Mouse (Mus musculus): ENCODE results near the gene Samd15. TPM values are rescaled to one million over a fixed set of nuclear protein-coding genes. Genes with fewer than 3 reads are reported as not detected.
A peak's percentile ranks its signal among the peaks of the same experiment; 100 is the strongest.
"Not testable (repeated sequence)": the region's sequence is repeated elsewhere in the genome, so short reads cannot be mapped to it uniquely, and the experiment has no call there.

The Samd15 gene
- polyA plus RNA-seq (2014; fragmentation: Nextera tagmentation; extraction: Ambion mirVana) = 1.2 and 2.6 TPM in 2 replicates

GRCm38 (mm10) chr12:87199206-87199972 lies at the start of gene Samd15:
Gene Samd15 (plus strand): TSS chr12:87199723.
- peak; percentile 56 for ATAC-seq (ENCODE audit: low FRiP score, low TSS enrichment)
- H3K36me3 ChIP-seq (ENCODE audit: control insufficient read depth, insufficient read depth, low read length) = no peaks in the 10 kb centered on the region
- WGBS = 1% methylated on average over 37 of the region's 38 CpGs

GRCm38 (mm10) chr12:87154448-87154847 lies 45.1 kb upstream of the Samd15 start:
- not testable (repeated sequence) for H3K4me3 ChIP-seq (replicated peaks; ENCODE audit: low read depth, low read length); H3K9me3 ChIP-seq (ENCODE audit: control insufficient read depth, low read length); DNase-seq; H3K4me2 ChIP-seq (ENCODE audit: low read length); ATAC-seq (ENCODE audit: low FRiP score, low TSS enrichment); H3K27me3 ChIP-seq (ENCODE audit: control insufficient read depth, insufficient read depth, low read length); H3K36me3 ChIP-seq (ENCODE audit: control insufficient read depth, insufficient read depth, low read length); H3K9ac ChIP-seq (replicated peaks; ENCODE audit: low read length); H3K4me1 ChIP-seq (ENCODE audit: control insufficient read depth, insufficient read depth, low read length); H3K27ac ChIP-seq (replicated peaks; ENCODE audit: low read depth, low read length)
- WGBS = 86% methylated on average over 4 of the region's 4 CpGs

More at GRCm38 (mm10) chr12:87199206-87199972, at the start of gene Samd15:
- DNase-seq = peak; percentile 72
- Histone ChIP-seq H3K4me2 (ENCODE audit: low read length) (peak within 1 kb of the TSS; percentile 80), H3K9me3 (ENCODE audit: control insufficient read depth, low read length) (no peaks in the 10 kb centered on the region), H3K4me1 (ENCODE audit: control insufficient read depth, insufficient read depth, low read length) (peaks cover 9% of the 10 kb centered on the region), H3K27ac (replicated peaks; ENCODE audit: low read depth, low read length) (peak within 1 kb of the TSS; percentile 93), H3K27me3 (ENCODE audit: control insufficient read depth, insufficient read depth, low read length) (no peaks in the 10 kb centered on the region), H3K4me3 (replicated peaks; ENCODE audit: low read depth, low read length) (peak within 1 kb of the TSS; percentile 85), H3K9ac (replicated peaks; ENCODE audit: low read length) (peak within 1 kb of the TSS; percentile 93)

GRCm38 (mm10) chr12:87157361-87157760 lies 42.2 kb upstream of the Samd15 start:
- WGBS = 54% methylated on average over 4 of the region's 4 CpGs
- Histone ChIP-seq H3K27ac (replicated peaks; ENCODE audit: low read depth, low read length) (no peak overlapping the region), H3K4me3 (replicated peaks; ENCODE audit: low read depth, low read length) (no peak overlapping the region), H3K27me3 (ENCODE audit: control insufficient read depth, insufficient read depth, low read length) (no peaks in the 10 kb centered on the region), H3K4me1 (ENCODE audit: control insufficient read depth, insufficient read depth, low read length) (no peaks in the 10 kb centered on the region), H3K9me3 (ENCODE audit: control insufficient read depth, low read length) (0 out of 2 replicates have a peak, but pooled peaks cover 2% of the 10 kb centered on the region), H3K9ac (replicated peaks; ENCODE audit: low read length) (no peak overlapping the region), H3K4me2 (ENCODE audit: low read length) (no peak overlapping the region), H3K36me3 (ENCODE audit: control insufficient read depth, insufficient read depth, low read length) (0 out of 2 replicates have a peak, but pooled peaks cover 4% of the 10 kb centered on the region)
- no peak for DNase-seq
- ATAC-seq (ENCODE audit: low FRiP score, low TSS enrichment) = no peak

DNA sequence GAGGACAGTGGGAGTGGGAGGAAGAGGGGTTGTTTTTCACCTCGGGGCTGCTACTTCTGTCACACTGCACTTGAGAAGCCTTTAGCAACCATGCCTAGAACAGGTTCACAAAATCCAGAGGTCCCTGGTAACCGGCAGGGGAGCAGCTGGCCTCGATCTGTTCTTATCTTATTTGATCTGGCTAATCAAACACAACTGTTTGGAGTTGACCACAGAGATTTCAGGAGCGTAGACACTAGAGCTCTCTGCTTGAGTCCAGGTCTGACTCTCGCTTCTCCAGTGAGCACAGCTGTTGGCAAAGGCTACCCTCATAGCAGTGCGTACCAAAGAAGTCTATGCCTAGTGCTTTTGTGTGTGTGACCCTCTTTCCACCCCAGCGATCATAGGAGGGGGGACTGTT lies 41.4 kb upstream of the Samd15 start:
- H3K27me3 ChIP-seq (ENCODE audit: control insufficient read depth, insufficient read depth, low read length) = no peaks in the 10 kb centered on the region
- H3K27ac ChIP-seq (replicated peaks; ENCODE audit: low read depth, low read length) = no peak overlapping the region
- ATAC-seq (ENCODE audit: low FRiP score, low TSS enrichment) (no peak), DNase-seq (no peak)
- no peak overlapping the region for H3K9ac ChIP-seq (replicated peaks; ENCODE audit: low read length)
- H3K36me3 ChIP-seq (ENCODE audit: control insufficient read depth, insufficient read depth, low read length) = 0 out of 2 replicates have a peak, but pooled peaks cover 4% of the 10 kb centered on the region
- 71% methylated on average over 7 of the region's 7 CpGs for WGBS
- H3K9me3 ChIP-seq (ENCODE audit: control insufficient read depth, low read length) = no peaks in the 10 kb centered on the region
- H3K4me3 ChIP-seq (replicated peaks; ENCODE audit: low read depth, low read length) = no peak overlapping the region
- no peaks in the 10 kb centered on the region for H3K4me1 ChIP-seq (ENCODE audit: control insufficient read depth, insufficient read depth, low read length)
- H3K4me2 ChIP-seq (ENCODE audit: low read length) = no peak overlapping the region

- ATAC-seq (ENCODE audit: low FRiP score, low TSS enrichment) (no peak), DNase-seq (no peak)
- no peaks in the 10 kb centered on the region for H3K9me3 ChIP-seq (ENCODE audit: control insufficient read depth, low read length)
- 85% methylated on average over 1 of the region's 1 CpGs for WGBS
- H3K27me3 ChIP-seq (ENCODE audit: control insufficient read depth, insufficient read depth, low read length) = no peaks in the 10 kb centered on the region
- peaks cover 9% of the 10 kb centered on the region; the same call in 1 of the 2 replicates for H3K36me3 ChIP-seq (ENCODE audit: control insufficient read depth, insufficient read depth, low read length)
- H3K4me1 ChIP-seq (ENCODE audit: control insufficient read depth, insufficient read depth, low read length) = no peaks in the 10 kb centered on the region
- no peak overlapping the region for H3K4me2 ChIP-seq (ENCODE audit: low read length)
- H3K9ac ChIP-seq (replicated peaks; ENCODE audit: low read length) = no peak overlapping the region
- no peak overlapping the region for H3K4me3 ChIP-seq (replicated peaks; ENCODE audit: low read depth, low read length)
- no peak overlapping the region for H3K27ac ChIP-seq (replicated peaks; ENCODE audit: low read depth, low read length)
Measured at GRCm38 (mm10) chr12:87160310-87160709, 39.2 kb upstream of the Samd15 start.

DNA sequence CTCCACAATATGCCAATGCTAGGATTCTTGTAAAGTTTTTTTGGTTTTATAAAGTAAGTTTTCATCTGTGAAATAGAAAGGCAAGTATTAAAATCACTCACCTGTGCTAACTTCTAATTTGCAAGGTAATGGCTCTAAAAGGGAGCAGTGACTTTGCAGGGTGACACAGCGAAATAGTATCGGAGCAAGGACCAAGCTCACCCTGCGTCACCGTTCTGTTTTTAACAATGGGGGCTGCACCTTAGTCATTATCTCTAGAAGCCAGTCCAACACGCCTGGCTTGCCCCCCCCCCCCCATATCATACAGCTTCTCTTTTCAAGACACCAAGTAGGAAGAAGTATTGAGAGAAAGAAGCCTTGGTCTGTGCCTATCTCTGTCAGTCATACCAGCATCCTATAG lies 38.7 kb upstream of the Samd15 start:
- 92% methylated on average over 5 of the region's 5 CpGs for WGBS

DNA sequence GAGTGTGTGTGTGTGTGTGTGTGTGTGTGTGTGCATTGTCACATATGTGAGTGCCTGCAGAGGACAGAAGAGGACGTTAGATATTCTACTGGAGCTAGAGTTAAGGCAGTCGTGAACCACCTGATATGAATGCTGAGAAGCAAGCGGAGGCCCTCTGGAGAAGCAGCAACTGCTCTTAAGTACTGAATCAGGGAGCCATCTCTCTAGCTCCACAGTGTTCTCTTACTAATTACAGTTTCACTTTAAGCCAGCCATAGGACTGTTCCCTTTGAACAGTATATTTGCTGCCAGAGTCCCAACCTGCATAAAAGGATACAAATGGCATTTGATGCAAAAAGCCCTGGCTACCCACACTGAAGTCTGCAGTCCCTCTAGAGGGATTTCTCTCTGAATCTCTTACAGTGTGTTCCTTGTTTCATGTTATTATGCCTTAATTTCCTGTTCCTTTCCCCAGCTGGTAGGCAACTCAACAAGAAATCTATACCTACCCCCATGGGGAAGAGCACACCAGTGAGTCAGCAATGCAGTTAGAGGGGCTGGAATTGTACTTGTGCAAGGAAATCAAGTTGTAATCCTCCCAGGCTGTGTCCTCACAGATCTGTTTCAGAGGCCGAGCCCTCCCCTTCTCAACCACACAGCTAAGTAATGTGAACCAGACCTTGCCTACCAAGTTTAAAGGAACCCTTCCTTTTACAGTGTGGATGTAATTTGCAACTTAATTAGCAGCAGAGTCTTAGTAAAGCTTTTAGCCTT lies 24.2 kb upstream of the Samd15 start:
- ATAC-seq (ENCODE audit: low FRiP score, low TSS enrichment) (no peak), DNase-seq (no peak)
- H3K9ac ChIP-seq (replicated peaks; ENCODE audit: low read length) = no peak overlapping the region
- no peaks in the 10 kb centered on the region for H3K27me3 ChIP-seq (ENCODE audit: control insufficient read depth, insufficient read depth, low read length)
- no peak overlapping the region for H3K27ac ChIP-seq (replicated peaks; ENCODE audit: low read depth, low read length)
- WGBS = 83% methylated on average over 4 of the region's 4 CpGs
- H3K4me1 ChIP-seq (ENCODE audit: control insufficient read depth, insufficient read depth, low read length) = no peaks in the 10 kb centered on the region
- H3K4me2 ChIP-seq (ENCODE audit: low read length) = no peak overlapping the region
- H3K4me3 ChIP-seq (replicated peaks; ENCODE audit: low read depth, low read length) = no peak overlapping the region
- peaks cover 36% of the 10 kb centered on the region for H3K36me3 ChIP-seq (ENCODE audit: control insufficient read depth, insufficient read depth, low read length)
- H3K9me3 ChIP-seq (ENCODE audit: control insufficient read depth, low read length) = no peaks in the 10 kb centered on the region

More for the DNA sequence above, 38.7 kb upstream of the Samd15 start:
- no peak overlapping the region for H3K4me3 ChIP-seq (replicated peaks; ENCODE audit: low read depth, low read length)
- no peak overlapping the region for H3K9ac ChIP-seq (replicated peaks; ENCODE audit: low read length)
- no peak for DNase-seq
- H3K36me3 ChIP-seq (ENCODE audit: control insufficient read depth, insufficient read depth, low read length) = peaks cover 9% of the 10 kb centered on the region
- no peak overlapping the region for H3K4me2 ChIP-seq (ENCODE audit: low read length)
- ATAC-seq (ENCODE audit: low FRiP score, low TSS enrichment) = no peak
- no peaks in the 10 kb centered on the region for H3K9me3 ChIP-seq (ENCODE audit: control insufficient read depth, low read length)
- no peak overlapping the region for H3K27ac ChIP-seq (replicated peaks; ENCODE audit: low read depth, low read length)
- H3K27me3 ChIP-seq (ENCODE audit: control insufficient read depth, insufficient read depth, low read length) = no peaks in the 10 kb centered on the region
- H3K4me1 ChIP-seq (ENCODE audit: control insufficient read depth, insufficient read depth, low read length) = no peaks in the 10 kb centered on the region

DNA sequence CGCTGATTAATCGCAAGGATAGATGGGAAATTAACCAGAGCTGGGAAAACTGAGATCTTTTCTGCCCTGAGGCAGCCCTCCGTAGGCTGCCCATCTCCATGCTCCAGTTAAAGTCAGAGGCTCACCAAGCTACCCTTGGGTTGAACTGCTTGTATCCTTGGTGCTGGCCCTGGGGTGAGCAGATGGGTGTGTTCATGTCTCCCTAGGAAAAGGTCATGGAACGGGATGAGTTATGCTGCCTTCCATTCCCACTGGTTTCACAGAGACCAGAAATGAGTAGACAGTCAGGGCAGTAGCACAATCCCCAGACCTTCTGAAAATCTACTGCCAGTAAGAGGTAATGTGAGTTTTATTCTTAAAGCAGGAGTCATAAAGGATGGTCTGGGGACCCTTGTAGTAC lies 21.9 kb upstream of the Samd15 start:
- over 99% methylated on average over 4 of the region's 4 CpGs for WGBS
- ATAC-seq (ENCODE audit: low FRiP score, low TSS enrichment) = no peak
- Histone ChIP-seq H3K4me3 (replicated peaks; ENCODE audit: low read depth, low read length) (no peak overlapping the region), H3K4me1 (ENCODE audit: control insufficient read depth, insufficient read depth, low read length) (no peaks in the 10 kb centered on the region), H3K9ac (replicated peaks; ENCODE audit: low read length) (no peak overlapping the region), H3K36me3 (ENCODE audit: control insufficient read depth, insufficient read depth, low read length) (peaks cover 21% of the 10 kb centered on the region), H3K9me3 (ENCODE audit: control insufficient read depth, low read length) (no peaks in the 10 kb centered on the region), H3K4me2 (ENCODE audit: low read length) (no peak overlapping the region), H3K27ac (replicated peaks; ENCODE audit: low read depth, low read length) (no peak overlapping the region), H3K27me3 (ENCODE audit: control insufficient read depth, insufficient read depth, low read length) (no peaks in the 10 kb centered on the region)
- no peak for DNase-seq

All from midbrain, embryonic 14.5 days (tissue).